Mouse (Mus musculus) thymus, adult 2 months (tissue): Measurements from ENCODE around the gene Smim12.

Source experiments
- CTCF ChIP-seq: fragments of 200-500 bp; IDR thresholded peaks from 2 replicates; pipeline ENCODE4 v1.5.1; 2012; ENCODE audit warnings: mild to moderate bottlenecking, control low read depth, low read length, moderate library complexity, borderline replicate concordance; ENCODE audit not compliant: control insufficient read depth, poor library complexity, insufficient read depth; ENCODE audit errors: extremely low read depth
- POLR2A ChIP-seq: fragments of 200-500 bp; IDR thresholded peaks from 2 replicates; pipeline ENCODE4 v1.6.1; 2012; ENCODE audit warnings: mild to moderate bottlenecking, low read length, control low read depth, moderate library complexity; ENCODE audit not compliant: control insufficient read depth, poor library complexity, insufficient read depth; ENCODE audit errors: extremely low read depth

DNA sequence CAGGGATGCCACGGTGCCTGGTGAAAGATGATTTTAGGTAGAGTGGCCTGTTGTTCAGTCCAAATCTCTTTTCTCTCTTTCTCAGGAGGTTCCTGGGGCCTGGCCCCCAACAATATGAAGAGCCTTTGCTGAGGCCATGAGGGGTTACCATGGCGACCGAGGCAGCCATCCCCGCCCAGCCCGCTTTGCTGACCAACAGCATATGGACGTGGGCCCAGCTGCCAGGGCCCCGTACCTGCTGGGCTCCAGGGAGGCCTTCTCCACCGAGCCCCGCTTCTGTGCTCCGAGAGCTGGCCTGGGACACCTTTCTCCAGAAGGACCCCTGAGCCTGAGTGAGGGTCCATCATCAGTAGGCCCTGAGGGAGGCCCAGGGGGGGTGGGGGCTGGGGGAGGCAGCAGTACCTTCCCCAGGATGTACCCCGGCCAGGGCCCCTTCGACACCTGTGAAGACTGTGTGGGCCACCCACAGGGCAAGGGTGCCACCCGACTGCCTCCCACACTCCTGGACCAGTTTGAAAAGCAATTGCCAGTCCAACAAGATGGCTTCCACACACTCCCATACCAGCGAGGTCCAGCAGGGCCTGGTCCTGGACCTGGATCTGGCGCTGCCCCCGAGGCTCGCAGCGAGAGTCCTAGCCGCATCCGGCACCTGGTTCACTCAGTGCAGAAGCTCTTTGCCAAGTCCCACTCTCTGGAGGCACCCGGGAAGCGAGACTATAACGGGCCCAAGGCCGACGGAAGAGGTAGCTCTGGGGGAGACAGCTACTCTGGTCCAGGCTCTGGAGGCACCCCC, 48.9 kb upstream of the Smim12 start:
- no peak for TF ChIP-seq CTCF
- no peak for TF ChIP-seq POLR2A
